Mouse (Mus musculus) liver, embryonic 11.5 days (tissue): ENCODE data around the gene Ltb4r1. TPM values are rescaled to one million over a fixed set of nuclear protein-coding genes. Genes with fewer than 3 reads are reported as not detected.

Experiments
- polyA plus RNA-seq: library from polyadenylated mRNA; unstranded; fragments of >200 nt; fragmentation: Nextera tagmentation; extraction: Ambion mirVana; gene quantifications from 2 replicates; pipeline ENCODE4 v1.2.1, GENCODE M21; 2014

Gene Ltb4r1
- polyA plus RNA-seq, 1 experiment from 2014 or later: 1.6 TPM

Other genes with a start within 250 kb of the Ltb4r1 start
- not detected in 2 replicates for gene Nrl, start 241.0 kb upstream of the Ltb4r1 start, polyA plus RNA-seq
- 49.8 and 50.9 TPM in 2 replicates for gene Pck2, start 225.7 kb upstream of the Ltb4r1 start, polyA plus RNA-seq
- gene Dcaf11, start 206.0 kb upstream of the Ltb4r1 start, polyA plus RNA-seq: 72.1 and 73.6 TPM in 2 replicates
- gene A730061H03Rik, start 205.6 kb upstream of the Ltb4r1 start, polyA plus RNA-seq: 2.3 and 3.3 TPM in 2 replicates
- 2.2 and 2.6 TPM in 2 replicates for gene Fitm1, start 190.3 kb upstream of the Ltb4r1 start, polyA plus RNA-seq
- 172 and 177 TPM in 2 replicates for gene Psme1, start 187.8 kb upstream of the Ltb4r1 start, polyA plus RNA-seq
- gene Emc9, start 180.7 kb upstream of the Ltb4r1 start, polyA plus RNA-seq: 44.5 and 46.2 TPM in 2 replicates
- gene Psme2, start 174.8 kb upstream of the Ltb4r1 start, polyA plus RNA-seq: 256 and 277 TPM in 2 replicates
- gene Rnf31, start 174.3 kb upstream of the Ltb4r1 start, polyA plus RNA-seq: 21.2 and 23.1 TPM in 2 replicates
- 11.6 and 13.0 TPM in 2 replicates for gene Irf9, start 162.4 kb upstream of the Ltb4r1 start, polyA plus RNA-seq
- gene Rec8, start 147.9 kb upstream of the Ltb4r1 start, polyA plus RNA-seq: 2.8 and 5.2 TPM in 2 replicates
- 90.1 and 92.1 TPM in 2 replicates for gene Ipo4, start 130.0 kb upstream of the Ltb4r1 start, polyA plus RNA-seq
- gene Gm49378, start 128.1 kb upstream of the Ltb4r1 start, polyA plus RNA-seq: 2.7 and 2.8 TPM in 2 replicates
- gene Tm9sf1, start 122.2 kb upstream of the Ltb4r1 start, polyA plus RNA-seq: 79.8 and 83.8 TPM in 2 replicates
- 0.47 and 0.49 TPM in 2 replicates for gene Tssk4, start 115.8 kb upstream of the Ltb4r1 start, polyA plus RNA-seq
- 40.2 and 43.8 TPM in 2 replicates for gene Mdp1, start 105.5 kb upstream of the Ltb4r1 start, polyA plus RNA-seq
- 54.9 and 58.0 TPM in 2 replicates for gene Gmpr2, start 94.0 kb upstream of the Ltb4r1 start, polyA plus RNA-seq
- gene Nedd8, start 93.8 kb upstream of the Ltb4r1 start, polyA plus RNA-seq: 489 and 507 TPM in 2 replicates
- 42.3 and 44.9 TPM in 2 replicates for gene Tinf2, start 84.1 kb upstream of the Ltb4r1 start, polyA plus RNA-seq
- 3.0 and 3.3 TPM in 2 replicates for gene Tgm1, start 52.0 kb upstream of the Ltb4r1 start, polyA plus RNA-seq
- gene Rabggta, start 43.7 kb upstream of the Ltb4r1 start, polyA plus RNA-seq: 22.8 and 24.0 TPM in 2 replicates
- gene Dhrs1, start 20.3 kb upstream of the Ltb4r1 start, polyA plus RNA-seq: 48.8 and 53.9 TPM in 2 replicates
- gene Nop9, start 20.3 kb upstream of the Ltb4r1 start, polyA plus RNA-seq: 70.6 and 76.1 TPM in 2 replicates
- gene Cideb, start 7.5 kb upstream of the Ltb4r1 start, polyA plus RNA-seq: 8.9 and 9.1 TPM in 2 replicates
- gene Ltb4r2, start 4.5 kb upstream of the Ltb4r1 start, polyA plus RNA-seq: 1.5 and 1.8 TPM in 2 replicates
- 3.9 and 4.8 TPM in 2 replicates for gene Adcy4, start 18.1 kb downstream of the Ltb4r1 start, polyA plus RNA-seq
- gene Ripk3, start 22.9 kb downstream of the Ltb4r1 start, polyA plus RNA-seq: 51.6 and 52.1 TPM in 2 replicates
- 15.1 and 15.3 TPM in 2 replicates for gene Nfatc4, start 57.2 kb downstream of the Ltb4r1 start, polyA plus RNA-seq
- gene Nynrin, start 88.0 kb downstream of the Ltb4r1 start, polyA plus RNA-seq: 12.0 and 12.2 TPM in 2 replicates
- 0.47 and 0.60 TPM in 2 replicates for gene Cbln3, start 118.4 kb downstream of the Ltb4r1 start, polyA plus RNA-seq
- 12.6 and 14.6 TPM in 2 replicates for gene Khnyn, start 119.0 kb downstream of the Ltb4r1 start, polyA plus RNA-seq
- 24.3 and 30.5 TPM in 2 replicates for gene Sdr39u1, start 134.3 kb downstream of the Ltb4r1 start, polyA plus RNA-seq
- not detected in 2 replicates for gene Cma1, start 178.7 kb downstream of the Ltb4r1 start, polyA plus RNA-seq
- gene Cma2, start 185.0 kb downstream of the Ltb4r1 start, polyA plus RNA-seq: not detected in 2 replicates